Mouse (Mus musculus) cerebellum, adult 18-20 months (tissue): ENCODE results near the gene Mmp9.

Source experiments
- DNase-seq, 2 experiments: peaks; one replicate each; pipeline ENCODE4 v3.0.0; 2021

Mmp9 gene

DNA sequence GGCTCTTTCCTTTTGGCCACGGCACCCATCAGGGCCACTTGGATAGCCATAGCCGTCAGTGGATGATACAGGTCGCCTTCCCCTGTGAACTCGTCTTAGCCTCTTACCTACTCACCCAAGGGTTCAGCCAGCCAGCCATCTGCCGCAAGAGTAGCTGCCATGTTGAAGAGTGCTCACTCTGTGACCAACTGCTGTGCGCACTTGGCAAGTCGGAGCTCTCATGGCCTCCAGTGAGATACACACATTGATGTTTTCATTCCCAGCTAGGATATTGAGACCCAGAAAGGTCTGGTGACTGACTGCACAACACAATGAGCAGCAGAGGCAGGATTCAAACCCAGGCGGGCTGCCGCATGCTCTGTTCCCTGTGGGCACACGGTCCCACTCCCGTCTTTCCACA, 53.6 kb downstream of the Mmp9 start:
- peak; percentile 59 to 71 for DNase-seq

DNA sequence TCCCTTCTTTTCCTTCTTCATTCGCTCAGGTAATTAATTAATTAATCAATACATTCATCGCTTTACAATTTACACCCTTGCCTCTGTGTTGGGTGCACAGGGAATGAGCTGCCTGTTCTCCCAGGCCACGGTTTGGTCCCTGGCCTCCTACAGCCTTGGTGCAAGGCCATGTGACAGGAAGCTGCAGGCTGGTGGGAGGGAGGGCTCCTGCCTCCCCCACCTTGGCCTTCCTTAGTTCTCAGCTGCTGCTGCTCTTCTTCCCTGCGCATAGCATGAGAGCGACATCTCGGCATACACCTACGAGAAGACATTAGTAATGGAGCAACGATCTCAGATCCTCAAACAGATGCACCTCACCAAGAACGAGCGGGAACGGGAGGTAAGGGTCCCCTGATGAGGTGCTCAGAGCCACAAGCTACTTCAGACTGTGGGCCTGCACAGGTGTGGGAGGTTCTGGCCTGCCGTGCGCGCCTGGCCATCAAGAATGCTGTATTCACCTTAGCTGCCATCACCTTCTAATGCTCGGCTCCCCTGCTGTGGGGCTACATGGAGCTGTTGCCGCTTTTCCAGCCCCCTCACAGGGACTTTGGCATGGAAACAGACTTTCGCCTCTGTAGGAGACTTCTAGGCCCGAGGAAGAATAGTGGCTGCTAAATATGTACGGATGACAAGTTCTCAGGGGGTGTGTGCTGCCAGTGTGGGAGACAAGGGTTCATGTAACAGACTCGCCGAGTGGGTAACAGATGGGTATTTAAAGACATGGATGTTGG, 54.3 kb downstream of the Mmp9 start:
- peak; percentile 33 to 53 for DNase-seq

DNA sequence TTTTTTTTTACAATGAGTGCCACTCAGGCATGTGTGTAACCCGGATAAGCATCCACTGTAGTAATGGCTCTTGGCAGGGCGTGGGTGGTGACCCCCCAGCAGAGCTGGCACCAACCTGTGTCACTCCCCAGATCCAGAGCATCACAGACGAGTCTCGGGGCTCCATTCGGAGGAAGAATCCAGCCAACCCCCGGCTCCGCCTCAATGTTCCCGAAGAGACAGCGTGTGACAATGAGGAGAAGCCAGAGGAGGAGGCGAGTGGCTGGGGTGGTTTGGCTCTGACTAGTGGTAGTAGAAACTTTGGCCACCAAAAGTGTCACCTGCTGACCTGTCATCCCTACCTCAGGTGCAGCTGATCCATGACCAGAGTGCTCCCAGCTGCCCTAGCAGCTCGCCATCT, 55.4 kb downstream of the Mmp9 start:
- DNase-seq, result peak; percentile 19 to 35

DNA sequence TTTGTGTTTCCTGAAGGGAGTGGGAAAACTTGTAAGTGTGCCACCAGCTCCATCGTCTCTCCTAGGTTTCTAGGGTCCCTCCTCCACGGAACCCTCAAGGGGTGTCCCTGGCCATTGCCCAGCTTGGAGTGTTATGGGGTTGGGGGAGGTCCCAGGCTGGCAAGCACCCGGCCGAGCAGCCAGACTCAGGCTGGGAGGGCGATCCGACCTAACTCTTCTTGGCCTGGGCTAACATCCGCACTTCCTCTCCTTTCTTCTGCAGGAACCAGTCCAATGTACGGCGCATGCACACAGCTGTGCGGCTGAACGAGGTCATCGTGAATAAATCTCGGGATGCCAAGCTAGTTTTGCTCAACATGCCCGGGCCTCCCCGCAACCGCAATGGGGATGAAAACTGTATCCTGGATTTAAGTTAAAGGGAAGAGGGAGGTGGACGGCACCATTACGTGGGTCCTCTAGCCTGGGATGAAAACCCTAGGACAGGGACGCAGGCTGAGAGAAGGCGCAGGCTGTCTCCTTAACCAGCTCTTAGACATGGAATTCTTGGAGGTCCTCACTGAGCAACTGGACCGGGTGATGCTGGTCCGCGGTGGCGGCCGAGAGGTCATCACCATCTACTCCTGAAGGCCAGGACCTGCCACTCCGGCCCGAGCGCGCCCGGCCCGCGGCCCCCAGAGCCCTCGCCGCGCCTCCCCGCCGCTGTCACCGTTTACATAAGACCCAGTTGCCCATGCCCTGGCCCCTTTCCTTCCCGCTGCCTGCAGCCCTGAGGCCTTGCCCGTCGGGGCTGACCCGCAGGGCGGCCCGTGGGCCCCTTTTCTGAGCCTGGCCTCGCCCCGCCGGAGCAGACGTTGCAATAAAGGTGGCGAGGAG, 56.5 kb downstream of the Mmp9 start:
- peak in 1 of 2 experiments; percentile 48 for DNase-seq

DNA sequence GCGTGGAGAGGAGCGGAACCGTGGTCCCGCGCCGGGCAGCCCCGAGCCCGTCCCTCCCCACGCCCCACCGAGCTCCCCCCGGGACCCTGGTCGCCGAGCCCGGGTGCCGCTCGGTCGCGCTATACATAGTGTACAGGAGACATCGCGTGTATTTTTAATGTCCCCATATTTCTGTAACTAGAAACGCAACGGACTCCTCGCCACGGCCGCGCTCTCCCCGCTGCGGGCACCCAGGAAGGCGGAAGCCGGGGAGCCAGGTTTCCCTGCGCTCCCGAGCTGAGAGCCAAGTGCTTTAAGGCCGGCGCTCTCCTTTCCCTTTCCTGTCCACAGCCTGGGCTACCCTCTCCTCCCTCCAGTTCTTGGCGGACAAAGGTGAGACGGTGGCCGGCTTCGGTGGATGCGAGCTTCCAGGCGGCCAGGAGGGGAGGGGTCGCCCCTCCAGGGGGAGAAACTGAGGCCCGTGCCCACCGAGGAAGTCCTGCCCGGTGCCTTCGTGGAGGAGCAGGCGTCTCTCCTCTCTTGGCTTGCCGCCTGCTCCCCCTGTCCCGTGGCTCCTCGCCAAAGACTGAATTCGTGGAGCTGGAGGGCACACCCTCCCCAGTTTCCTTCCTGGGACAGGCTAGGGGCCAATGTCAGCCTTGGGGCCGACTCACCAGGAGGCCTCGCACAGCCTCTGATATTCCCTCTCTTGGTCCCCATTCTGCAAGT, 57.3 kb downstream of the Mmp9 start:
- peak in 1 of 2 experiments; percentile 26 for DNase-seq

DNA sequence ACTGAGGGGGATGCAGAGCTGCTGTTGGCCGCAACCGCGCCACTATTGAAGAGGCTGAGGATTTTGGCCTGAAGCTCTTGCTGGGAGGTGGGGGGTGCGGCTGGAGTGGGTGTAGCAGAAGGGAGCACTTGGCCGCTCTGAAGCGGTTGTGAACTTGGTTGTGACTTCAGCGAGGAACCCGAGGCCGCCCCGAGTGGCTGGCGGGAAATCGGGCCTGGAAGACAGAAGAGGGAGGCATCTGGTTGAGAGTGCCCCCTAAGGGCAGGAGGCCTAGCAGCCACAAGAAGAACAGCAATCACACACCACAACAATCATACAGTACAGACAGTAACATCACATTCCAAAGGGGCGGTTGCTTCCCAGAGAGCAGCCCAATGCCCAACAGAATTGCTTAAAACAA, 61.4 kb downstream of the Mmp9 start:
- DNase-seq, result peak in 1 of 2 experiments; percentile 34

- DNase-seq, result no peak
Observed at GRCm38 (mm10) chr2:165003108-165003507, 62.5 kb downstream of the Mmp9 start.

- DNase-seq, result no peak
Observed at GRCm38 (mm10) chr2:165004237-165004636, 63.7 kb downstream of the Mmp9 start.
